Mouse (Mus musculus) olfactory bulb, adult 2 months (tissue): Measurements from ENCODE around the gene Rpf2. TPM values are rescaled to one million over a fixed set of nuclear protein-coding genes. Genes with fewer than 3 reads are reported as not detected.

Experiments
- H3K27ac ChIP-seq: fragments of 200-500 bp; 2 replicates; pipeline ENCODE4 v1.5.1; 2012; ENCODE audit warnings: low read depth, low read length; ENCODE audit not compliant: insufficient read depth
- H3K4me1 ChIP-seq: fragments of 200-500 bp; 2 replicates; pipeline ENCODE4 v1.6.1; 2012; ENCODE audit warnings: low read length; ENCODE audit not compliant: control insufficient read depth, insufficient read depth
- H3K4me3 ChIP-seq: fragments of 200-500 bp; 2 replicates; pipeline ENCODE4 v1.5.1; 2012; ENCODE audit warnings: mild to moderate bottlenecking, low read depth, low read length, moderate library complexity; ENCODE audit not compliant: insufficient read depth
- CTCF ChIP-seq: fragments of 200-500 bp; IDR thresholded peaks from 2 replicates; pipeline ENCODE4 v1.5.1; 2012; ENCODE audit warnings: low read depth, mild to moderate bottlenecking, low read length, moderate library complexity; ENCODE audit not compliant: insufficient read depth
- POLR2A ChIP-seq: fragments of 200-500 bp; IDR thresholded peaks from 2 replicates; pipeline ENCODE4 v1.6.1; 2012; ENCODE audit warnings: mild to moderate bottlenecking, low read depth, low read length, moderate library complexity; ENCODE audit not compliant: insufficient read depth
- WGBS: fragments of 180-500 bp; shearing (Covaris S2); methylation state at CpG from one replicate; pipeline ENCODE4 v1.1.7; 2018; 5-methylcytosine and 5-hydroxymethylcytosine counted together
- polyA plus RNA-seq: library from polyadenylated mRNA; stranded (reverse); fragments of >200 nt; gene quantifications from 2 replicates; pipeline ENCODE4 v1.2.4, GENCODE M21; 2012; ENCODE audit warnings: low replicate concordance; ENCODE audit not compliant: missing spikeins, insufficient read depth, insufficient read length

Rpf2 gene
- polyA plus RNA-seq: not detected in 2 replicates

DNA sequence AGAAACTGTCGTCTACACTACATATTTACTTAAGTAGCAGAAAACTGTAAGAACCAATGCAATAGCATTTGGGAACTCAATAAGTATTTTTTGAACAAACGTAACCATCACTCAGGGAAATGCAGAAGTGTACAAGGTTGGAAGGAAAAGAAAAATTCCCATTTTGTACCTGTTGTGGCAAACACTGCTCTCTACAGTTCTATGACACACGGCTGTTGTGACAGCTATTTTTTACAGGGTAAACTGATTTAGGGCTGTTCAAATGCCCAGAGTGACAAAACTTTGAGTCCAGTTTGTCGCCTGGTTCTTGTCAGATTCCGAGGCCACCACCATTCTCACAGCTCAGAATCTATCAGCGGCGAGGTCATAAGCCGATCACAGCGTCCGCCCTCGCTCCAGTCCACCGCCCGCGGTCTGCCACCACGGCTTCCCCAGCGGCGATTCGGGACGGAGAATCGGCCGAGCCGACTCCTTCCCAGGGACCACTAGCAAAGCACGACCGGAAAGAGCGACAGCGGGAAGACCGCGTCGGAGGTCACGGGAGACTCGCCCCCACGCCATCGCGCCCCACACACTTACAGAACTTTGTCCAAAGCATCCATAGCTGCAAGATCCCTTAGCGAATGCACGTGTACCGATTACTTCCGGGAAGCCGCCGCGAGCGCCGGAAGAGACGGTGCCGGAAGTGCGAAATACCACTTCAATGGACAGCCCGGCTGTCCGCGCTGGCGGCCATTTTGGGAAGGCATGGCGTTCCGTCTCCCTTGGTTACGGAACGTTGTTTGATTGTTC lies at the start of gene Rpf2:
Rpf2 (minus strand) TSS at position 663 of the 792 bp plus-strand sequence.
- TF ChIP-seq POLR2A: peak; percentile 58
- no peak for TF ChIP-seq CTCF
- under 1% methylated on average over 54 of the region's 54 CpGs for WGBS
- peak within 1 kb of the TSS; percentile 49 for H3K27ac ChIP-seq
- H3K4me1 ChIP-seq: peaks cover 2% of the 10 kb centered on the region; the same call in 1 of the 2 replicates
- H3K4me3 ChIP-seq: peak within 1 kb of the TSS; percentile 54

DNA sequence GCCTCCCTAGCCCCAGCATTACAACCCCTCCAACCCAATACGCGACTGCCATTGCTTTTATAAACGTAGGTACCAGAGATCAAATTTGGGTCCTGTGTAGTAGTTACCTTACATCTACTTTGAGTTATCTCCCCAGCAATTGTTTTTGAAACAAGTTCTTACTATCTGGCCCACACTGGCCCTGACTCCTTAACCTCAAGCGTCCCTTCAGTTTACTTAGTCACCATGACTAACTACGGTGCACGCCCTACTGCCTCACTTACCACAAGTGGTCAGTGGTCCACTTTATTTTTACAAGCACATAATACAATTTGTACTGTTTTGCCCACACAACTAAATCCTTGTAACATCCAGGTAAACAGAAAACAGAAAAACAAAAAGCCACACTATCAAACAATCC lies 45.8 kb upstream of the Rpf2 start:
- peaks cover 6% of the 10 kb centered on the region; the same call in 1 of the 2 replicates for H3K4me1 ChIP-seq
- no peak overlapping the region for H3K27ac ChIP-seq
- TF ChIP-seq POLR2A (no peak), CTCF (no peak)
- H3K4me3 ChIP-seq: no peak overlapping the region
- WGBS: 96% methylated on average over 6 of the region's 6 CpGs

DNA sequence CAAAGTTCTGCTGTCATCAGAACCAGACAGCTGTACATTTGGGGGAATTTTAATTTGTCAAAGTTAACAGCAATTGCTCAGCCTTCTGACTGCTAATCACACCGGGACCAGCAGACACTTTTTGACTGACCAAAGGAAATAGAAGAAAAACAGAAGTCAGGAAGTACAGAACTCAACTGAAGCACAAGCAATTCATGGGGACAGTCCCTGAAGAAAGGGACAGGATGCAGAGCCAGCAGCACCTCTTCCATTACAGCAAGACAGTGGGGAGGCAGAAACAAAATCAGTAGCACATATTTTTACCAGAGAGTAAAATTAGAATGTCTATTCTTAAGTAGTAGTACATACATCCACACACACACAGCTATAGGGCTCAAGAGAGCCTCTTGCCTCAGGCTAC lies 39.9 kb upstream of the Rpf2 start:
- TF ChIP-seq POLR2A: no peak
- no peak for TF ChIP-seq CTCF
- H3K27ac ChIP-seq: no peak overlapping the region
- H3K4me1 ChIP-seq: no peaks in the 10 kb centered on the region
- no peak overlapping the region for H3K4me3 ChIP-seq
- WGBS: 93% methylated on average over 1 of the region's 1 CpGs

DNA sequence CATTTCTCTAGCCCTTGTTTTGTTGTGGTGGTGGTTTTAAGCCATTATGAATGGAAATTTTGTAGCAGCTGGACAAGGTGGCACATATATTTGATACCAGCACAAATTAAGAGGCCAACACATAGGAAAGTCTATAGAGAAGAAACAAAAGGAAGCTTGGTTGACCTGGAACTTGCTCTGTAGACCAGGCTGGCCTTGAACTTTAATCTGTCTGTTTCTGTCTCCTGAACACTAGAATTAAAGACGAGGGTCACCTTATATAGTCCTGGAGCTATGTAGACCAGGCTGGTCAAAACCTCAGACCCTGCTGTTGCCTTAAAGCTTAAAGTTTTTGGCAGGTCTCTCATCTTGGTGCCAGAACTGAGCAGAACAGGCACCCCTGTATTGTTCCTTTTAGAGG lies 38.7 kb upstream of the Rpf2 start:
- Histone ChIP-seq H3K27ac (no peak overlapping the region), H3K4me3 (no peak overlapping the region), H3K4me1 (no peaks in the 10 kb centered on the region)
- TF ChIP-seq POLR2A: no peak
- TF ChIP-seq CTCF: no peak
- WGBS: 91% methylated on average over 1 of the region's 1 CpGs

DNA sequence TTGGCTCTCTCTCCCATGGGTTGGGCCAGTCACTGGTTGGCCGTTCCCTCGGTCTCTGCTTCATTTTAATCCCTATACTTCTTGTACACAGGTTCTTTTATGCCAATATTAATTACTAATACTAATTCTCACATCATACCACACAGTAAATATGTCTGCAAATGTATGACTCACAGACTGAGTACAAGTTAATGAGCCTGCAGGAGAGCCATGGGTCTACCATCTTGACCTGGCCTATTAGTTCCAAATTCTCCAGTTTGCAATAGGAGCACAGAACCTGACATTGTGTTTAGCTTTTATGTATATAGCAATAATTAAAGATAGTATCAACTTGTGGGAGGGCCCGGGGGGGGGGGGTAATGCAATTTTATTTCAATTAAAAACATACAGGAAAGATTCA lies 38.2 kb upstream of the Rpf2 start:
- 97% methylated on average over 3 of the region's 3 CpGs for WGBS
- TF ChIP-seq CTCF (no peak), POLR2A (no peak)
- Histone ChIP-seq H3K4me3 (no peak overlapping the region), H3K4me1 (no peaks in the 10 kb centered on the region), H3K27ac (no peak overlapping the region)

DNA sequence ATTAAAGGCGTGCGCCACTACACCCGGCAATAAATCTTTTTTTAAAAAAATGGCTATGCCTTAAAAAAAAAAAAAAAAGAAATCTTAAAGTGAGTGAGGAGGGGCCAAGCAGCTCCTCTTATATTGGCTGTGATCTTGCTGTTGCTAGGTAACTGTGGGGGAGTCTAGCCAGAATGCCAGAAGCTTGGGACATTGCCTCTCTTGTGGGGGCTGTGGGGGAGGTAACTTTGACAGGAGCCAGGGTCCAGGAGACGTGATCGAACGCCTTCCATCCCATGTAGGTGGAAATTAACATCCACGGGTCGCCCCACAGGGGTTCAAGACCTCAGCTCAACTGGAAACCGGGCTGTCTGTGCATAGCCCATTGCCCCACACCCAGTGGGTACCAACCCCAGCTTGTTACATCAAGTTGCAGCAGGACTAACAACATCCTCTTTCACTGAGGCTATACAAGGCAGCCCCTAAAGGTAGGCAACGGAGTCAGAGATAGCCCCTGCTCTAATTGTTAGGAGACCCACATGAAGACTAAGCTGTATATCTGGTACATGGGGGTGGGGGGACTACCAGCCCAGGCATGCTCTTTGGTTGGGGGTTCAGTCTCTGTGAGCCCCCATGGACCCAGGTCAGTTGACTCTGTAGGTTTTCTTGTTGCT lies 37.5 kb upstream of the Rpf2 start:
- TF ChIP-seq POLR2A: no peak
- TF ChIP-seq CTCF: no peak
- WGBS: 68% methylated on average over 10 of the region's 10 CpGs
- H3K4me3 ChIP-seq: no peak overlapping the region
- no peaks in the 10 kb centered on the region for H3K4me1 ChIP-seq
- H3K27ac ChIP-seq: no peak overlapping the region

DNA sequence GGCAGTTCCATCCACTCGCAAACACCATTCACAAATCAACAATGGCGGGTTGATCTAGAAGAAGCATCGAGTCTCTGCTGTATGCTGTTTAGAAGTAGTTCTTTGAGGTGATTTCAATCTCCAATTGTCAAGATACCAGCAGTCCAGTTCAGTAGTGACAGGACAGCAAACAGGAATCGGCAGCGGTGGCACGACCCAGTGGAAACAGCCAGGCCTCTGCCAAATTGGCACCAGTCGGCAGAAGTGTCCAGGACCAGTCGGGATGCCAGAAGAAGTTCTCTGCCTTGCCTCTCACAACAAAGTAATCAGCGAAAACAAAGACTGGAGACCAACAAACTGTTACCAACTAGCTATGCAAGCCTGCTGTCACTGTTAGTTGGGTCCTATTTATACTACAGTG lies 36.8 kb upstream of the Rpf2 start:
- TF ChIP-seq POLR2A (no peak), CTCF (no peak)
- WGBS: 80% methylated on average over 9 of the region's 9 CpGs

DNA sequence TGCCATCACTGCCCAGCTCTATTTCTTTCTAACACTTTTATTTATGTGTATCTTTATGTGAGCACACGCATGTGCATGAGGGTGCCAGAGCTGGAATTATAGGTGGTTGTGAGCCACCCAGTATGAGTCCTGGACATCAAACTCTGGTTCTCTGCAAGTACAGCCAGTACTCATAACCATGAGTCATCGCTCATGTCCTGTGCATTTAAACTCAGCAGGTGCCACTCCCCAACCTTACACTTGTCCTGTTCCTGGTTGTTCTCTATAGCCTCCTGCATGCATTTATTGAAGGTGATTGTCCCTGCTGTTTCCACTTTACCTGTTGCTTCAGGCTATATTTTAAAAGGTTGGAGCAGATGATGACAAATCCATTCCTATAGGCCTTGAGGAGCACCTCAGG lies 34.7 kb upstream of the Rpf2 start:
- Histone ChIP-seq H3K27ac (no peak overlapping the region), H3K4me1 (no peaks in the 10 kb centered on the region), H3K4me3 (no peak overlapping the region)
- 97% methylated on average over 2 of the region's 2 CpGs for WGBS
- TF ChIP-seq CTCF (no peak), POLR2A (no peak)

More for the DNA sequence above, 36.8 kb upstream of the Rpf2 start:
- H3K4me1 ChIP-seq: no peaks in the 10 kb centered on the region
- no peak overlapping the region for H3K27ac ChIP-seq
- H3K4me3 ChIP-seq: no peak overlapping the region

DNA sequence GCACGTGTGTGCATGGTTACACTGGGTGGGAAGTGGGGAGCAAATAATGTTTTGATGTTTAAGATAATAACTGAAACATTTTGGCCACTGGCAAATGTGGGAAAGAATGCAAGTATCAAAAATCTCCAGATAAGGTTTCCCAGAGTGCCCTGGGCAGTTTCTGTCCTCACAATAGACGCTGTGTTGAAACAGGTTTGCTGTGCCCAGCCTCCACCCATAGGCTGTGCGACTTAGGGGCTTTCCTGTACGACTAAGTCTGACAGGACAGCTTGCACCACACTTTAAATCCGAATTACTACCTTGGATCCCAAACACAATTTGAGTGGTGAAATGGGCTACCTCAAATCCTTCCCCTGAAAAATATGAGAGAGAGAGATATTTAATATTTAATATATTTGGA lies 31.5 kb upstream of the Rpf2 start:
- WGBS: 66% methylated on average over 5 of the region's 5 CpGs
- no peak overlapping the region for H3K27ac ChIP-seq
- TF ChIP-seq POLR2A (no peak), CTCF (no peak)
- H3K4me3 ChIP-seq: no peak overlapping the region
- no peaks in the 10 kb centered on the region for H3K4me1 ChIP-seq
